Mouse (Mus musculus) erythroblast, embryonic 14.5 days (primary cell): ENCODE measurements around the gene Gm28038.

Experiments
- GATA1 ChIP-seq: IDR thresholded peaks from 2 replicates; pipeline ENCODE4 v1.6.1; 2012; ENCODE audit warnings: low read length, inconsistent platforms, mixed read lengths
- TAL1 ChIP-seq: IDR thresholded peaks from 3 replicates; pipeline ENCODE4 v1.6.1; 2012; ENCODE audit warnings: low read length, inconsistent platforms, mixed read lengths

DNA sequence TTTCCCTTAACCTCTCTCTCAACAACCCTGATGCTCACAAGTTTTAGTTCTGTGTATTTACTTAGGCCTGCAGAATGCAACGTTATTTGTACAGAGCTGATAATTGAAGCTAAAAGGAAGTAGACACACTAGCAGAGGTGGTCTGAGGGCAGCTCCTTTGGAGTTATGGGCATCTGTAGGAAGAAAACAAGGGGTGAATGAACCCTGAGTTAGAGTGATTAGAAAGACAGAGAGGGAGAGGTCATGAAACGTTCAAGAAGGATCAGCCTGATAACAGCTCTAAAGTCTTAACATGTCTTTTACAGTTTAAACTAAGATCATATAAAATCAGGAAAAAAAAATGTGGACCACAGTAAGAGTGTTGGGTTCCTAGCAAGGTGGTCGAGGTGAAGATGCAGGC lies 28.5 kb downstream of the Gm28038 start:
- TF ChIP-seq GATA1 (no peak), TAL1 (no peak)
